Mouse (Mus musculus) small intestine, adult 2 months (tissue): ENCODE measurements around the gene 1700056E22Rik.

ENCODE experiments used
- CTCF ChIP-seq: fragments of 200-500 bp; IDR thresholded peaks from 2 replicates; pipeline ENCODE4 v1.5.1; 2012; ENCODE audit warnings: low read depth, mild to moderate bottlenecking, control low read depth, inconsistent platforms, low read length, moderate library complexity, mixed read lengths; ENCODE audit not compliant: insufficient replicate concordance, insufficient read length; ENCODE audit errors: extremely low read depth
- POLR2A ChIP-seq: fragments of 200-500 bp; IDR thresholded peaks from 2 replicates; pipeline ENCODE4 v1.6.1; 2012; ENCODE audit warnings: low read depth, mild to moderate bottlenecking, control low read depth, inconsistent platforms, low read length, moderate library complexity

GRCm38 (mm10) chr1:184043391-184043790, 9.3 kb upstream of the 1700056E22Rik start:
- TF ChIP-seq POLR2A (no peak), CTCF (no peak)
